Mouse (Mus musculus) small intestine, adult 2 months (tissue): Measurements from ENCODE around the gene Irf2.

Source experiments
- CTCF ChIP-seq: fragments of 200-500 bp; IDR thresholded peaks from 2 replicates; pipeline ENCODE4 v1.5.1; 2012; ENCODE audit warnings: low read depth, mild to moderate bottlenecking, control low read depth, inconsistent platforms, low read length, moderate library complexity, mixed read lengths; ENCODE audit not compliant: insufficient replicate concordance, insufficient read length; ENCODE audit errors: extremely low read depth
- POLR2A ChIP-seq: fragments of 200-500 bp; IDR thresholded peaks from 2 replicates; pipeline ENCODE4 v1.6.1; 2012; ENCODE audit warnings: low read depth, mild to moderate bottlenecking, control low read depth, inconsistent platforms, low read length, moderate library complexity

- TF ChIP-seq POLR2A = no peak
- TF ChIP-seq CTCF = no peak
Measured at GRCm38 (mm10) chr8:46717170-46717569, 22.4 kb upstream of the Irf2 start.
